Mouse (Mus musculus) midbrain, postnatal 0 days (tissue): Measurements from ENCODE around the gene Grip1. TPM values are rescaled to one million over a fixed set of nuclear protein-coding genes. Genes with fewer than 3 reads are reported as not detected.

Experiments used
- ATAC-seq: fragments of 200-750 bp; cut with Nextera tagmentation; 2 replicates; pipeline ENCODE4 v1.8.0; 2017; ENCODE audit warnings: moderate number of reproducible peaks, mild to moderate bottlenecking, moderate TSS enrichment, moderate library complexity; ENCODE audit not compliant: low FRiP score
- DNase-seq: peaks from one replicate; pipeline ENCODE4 v3.0.0-alpha.2; 2015; ENCODE audit warnings: low spot score
- H3K27ac ChIP-seq: fragments of 300-500 bp; sonication (generic); 2 replicates; pipeline ENCODE4 v1.5.1; 2014; ENCODE audit warnings: low read depth, mild to moderate bottlenecking, low read length, mixed read lengths
- H3K27me3 ChIP-seq: fragments of 300-500 bp; sonication (generic); 2 replicates; pipeline ENCODE4 v1.6.1; 2014; ENCODE audit warnings: low read length, control low read depth, mixed read lengths; ENCODE audit not compliant: insufficient read depth
- H3K36me3 ChIP-seq: fragments of 300-500 bp; sonication (generic); 2 replicates; pipeline ENCODE4 v1.6.1; 2014; ENCODE audit warnings: low read length, control low read depth, mixed read lengths; ENCODE audit not compliant: insufficient read depth
- H3K4me1 ChIP-seq: fragments of 300-500 bp; sonication (generic); 2 replicates; pipeline ENCODE4 v1.6.1; 2014; ENCODE audit warnings: mild to moderate bottlenecking, control low read depth, antibody characterized with exemption, low read length, mixed read lengths; ENCODE audit not compliant: insufficient read depth
- H3K4me2 ChIP-seq: fragments of 300-500 bp; sonication (generic); 2 replicates; pipeline ENCODE4 v1.6.1; 2014; ENCODE audit warnings: low read depth, mild to moderate bottlenecking, low read length, mixed read lengths; ENCODE audit not compliant: poor library complexity, severe bottlenecking
- H3K4me3 ChIP-seq: fragments of 300-500 bp; sonication (generic); 2 replicates; pipeline ENCODE4 v1.5.1; 2014; ENCODE audit warnings: low read depth, mild to moderate bottlenecking, low read length, moderate library complexity
- H3K9ac ChIP-seq: fragments of 300-500 bp; sonication (generic); replicated peaks from 2 replicates; pipeline ENCODE4 v1.6.1; 2014; ENCODE audit warnings: mild to moderate bottlenecking, low read length, moderate library complexity, mixed read lengths; ENCODE audit not compliant: poor library complexity, severe bottlenecking
- H3K9me3 ChIP-seq: fragments of 300-500 bp; sonication (generic); 2 replicates; pipeline ENCODE4 v1.6.1; 2016; ENCODE audit warnings: low read length, control low read depth
- CTCF ChIP-seq: IDR thresholded peaks from 2 replicates; pipeline ENCODE4 v1.5.1; 2016; ENCODE audit warnings: antibody characterized with exemption, mild to moderate bottlenecking
- WGBS: fragments of 180-500 bp; shearing (Covaris S2); extraction: QIAGEN DNeasy Blood & Tissue Kit; methylation state at CpG from one replicate; pipeline ENCODE4 v1.1.7; 2014; 5-methylcytosine and 5-hydroxymethylcytosine counted together
- polyA plus RNA-seq: library from polyadenylated mRNA; unstranded; fragments of >200 nt; fragmentation: Nextera tagmentation; extraction: Ambion mirVana; gene quantifications from 2 replicates; pipeline ENCODE4 v1.2.1, GENCODE M21; 2015
- total RNA-seq: library from RNA; depleted of rRNA; stranded (reverse); fragments of >200 nt; gene quantifications from 2 replicates; pipeline ENCODE4 v1.2.3, GENCODE M21; 2014

The Grip1 gene
- total and polyA plus RNA-seq, 2 experiments from 2014 or later, result 14.6 to 35.4 TPM

GRCm38 (mm10) chr10:119483766-119484165, 30.1 kb downstream of the Grip1 start:
- no peak overlapping the region for H3K27ac ChIP-seq
- 13% methylated on average over 6 of the region's 6 CpGs for WGBS
- TF ChIP-seq CTCF, result no peak
- no peak for DNase-seq
- no peaks in the 10 kb centered on the region for H3K9me3 ChIP-seq
- 0 out of 2 replicates have a peak, but pooled peaks cover 7% of the 10 kb centered on the region for H3K4me1 ChIP-seq
- no peaks in the 10 kb centered on the region for H3K27me3 ChIP-seq
- no peak overlapping the region for H3K4me2 ChIP-seq
- no peak overlapping the region for H3K4me3 ChIP-seq
- no peak for ATAC-seq
- no peak overlapping the region for H3K9ac ChIP-seq
- no peaks in the 10 kb centered on the region for H3K36me3 ChIP-seq

GRCm38 (mm10) chr10:119486936-119487335, 33.3 kb downstream of the Grip1 start:
- H3K27ac ChIP-seq, result no peak overlapping the region
- H3K36me3 ChIP-seq, result no peaks in the 10 kb centered on the region
- no peaks in the 10 kb centered on the region for H3K27me3 ChIP-seq
- 93% methylated on average over 7 of the region's 7 CpGs for WGBS
- ATAC-seq (no peak), DNase-seq (no peak)
- no peak overlapping the region for H3K4me2 ChIP-seq
- TF ChIP-seq CTCF, result no peak
- no peak overlapping the region for H3K9ac ChIP-seq
- 0 out of 2 replicates have a peak, but pooled peaks cover 4% of the 10 kb centered on the region for H3K4me1 ChIP-seq
- H3K4me3 ChIP-seq, result no peak overlapping the region
- H3K9me3 ChIP-seq, result no peaks in the 10 kb centered on the region

GRCm38 (mm10) chr10:119490831-119491230, 37.2 kb downstream of the Grip1 start:
- no peak for TF ChIP-seq CTCF
- 95% methylated on average over 18 of the region's 18 CpGs for WGBS
- no peaks in the 10 kb centered on the region for H3K9me3 ChIP-seq
- DNase-seq (no peak), ATAC-seq (no peak)
- H3K4me1 ChIP-seq, result no peaks in the 10 kb centered on the region
- H3K27ac ChIP-seq, result no peak overlapping the region
- H3K4me3 ChIP-seq, result no peak overlapping the region
- H3K27me3 ChIP-seq, result no peaks in the 10 kb centered on the region
- no peak overlapping the region for H3K4me2 ChIP-seq
- no peaks in the 10 kb centered on the region for H3K36me3 ChIP-seq
- no peak overlapping the region for H3K9ac ChIP-seq

- H3K36me3 ChIP-seq, result no peaks in the 10 kb centered on the region
- DNase-seq (no peak), ATAC-seq (no peak)
- no peaks in the 10 kb centered on the region for H3K9me3 ChIP-seq
- WGBS, result 94% methylated on average over 8 of the region's 8 CpGs
- H3K27ac ChIP-seq, result no peak overlapping the region
- no peak overlapping the region for H3K9ac ChIP-seq
- no peaks in the 10 kb centered on the region for H3K4me1 ChIP-seq
- no peak for TF ChIP-seq CTCF
- H3K4me3 ChIP-seq, result no peak overlapping the region
- no peaks in the 10 kb centered on the region for H3K27me3 ChIP-seq
- H3K4me2 ChIP-seq, result no peak overlapping the region
Observed at GRCm38 (mm10) chr10:119495317-119495716, 41.7 kb downstream of the Grip1 start.

GRCm38 (mm10) chr10:119496221-119496620, 42.6 kb downstream of the Grip1 start:
- no peak overlapping the region for H3K27ac ChIP-seq
- H3K9me3 ChIP-seq, result no peaks in the 10 kb centered on the region
- WGBS, result 62% methylated on average over 5 of the region's 5 CpGs
- DNase-seq (peak; percentile 51), ATAC-seq (no peak)
- H3K4me2 ChIP-seq, result no peak overlapping the region
- H3K36me3 ChIP-seq, result no peaks in the 10 kb centered on the region
- no peaks in the 10 kb centered on the region for H3K27me3 ChIP-seq
- no peak overlapping the region for H3K9ac ChIP-seq
- H3K4me3 ChIP-seq, result no peak overlapping the region
- TF ChIP-seq CTCF, result no peak
- no peaks in the 10 kb centered on the region for H3K4me1 ChIP-seq

DNA sequence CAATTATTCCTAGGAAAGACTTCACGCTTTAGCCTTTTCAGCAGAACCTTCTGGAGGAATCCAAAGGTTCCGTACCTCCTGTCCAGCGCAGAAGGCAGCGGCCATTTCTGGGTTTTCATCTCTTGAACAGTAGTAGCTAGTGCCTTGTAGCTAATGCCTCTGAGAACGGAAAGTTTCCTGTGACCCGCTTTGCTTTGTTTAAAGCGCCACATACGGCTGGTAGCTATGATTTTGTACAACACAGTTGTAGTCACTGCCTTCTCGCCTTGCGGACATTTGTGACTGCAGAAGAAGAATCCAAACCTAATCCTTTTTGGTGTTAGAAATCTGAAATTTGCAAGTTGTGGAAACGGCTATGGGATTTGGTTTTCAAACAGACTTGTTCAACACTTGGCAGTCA, 68.1 kb downstream of the Grip1 start:
- DNase-seq (no peak), ATAC-seq (no peak)
- no peak overlapping the region for H3K4me3 ChIP-seq
- no peaks in the 10 kb centered on the region for H3K4me1 ChIP-seq
- H3K27me3 ChIP-seq, result no peaks in the 10 kb centered on the region
- no peak for TF ChIP-seq CTCF
- 82% methylated on average over 11 of the region's 11 CpGs for WGBS
- H3K9me3 ChIP-seq, result 0 out of 2 replicates have a peak, but pooled peaks cover 4% of the 10 kb centered on the region
- H3K9ac ChIP-seq, result no peak overlapping the region
- H3K4me2 ChIP-seq, result no peak overlapping the region
- no peak overlapping the region for H3K27ac ChIP-seq
- H3K36me3 ChIP-seq, result no peaks in the 10 kb centered on the region
